Mouse (Mus musculus) midbrain, embryonic 16.5 days (tissue): ENCODE data around the gene Galntl6. TPM values are rescaled to one million over a fixed set of nuclear protein-coding genes. Genes with fewer than 3 reads are reported as not detected.

Source experiments
- ATAC-seq: fragments of 200-750 bp; cut with Nextera tagmentation; 2 replicates; pipeline ENCODE4 v1.8.0; 2017; ENCODE audit warnings: moderate TSS enrichment
- H3K27ac ChIP-seq: fragments of 300-500 bp; sonication (generic); 2 replicates; pipeline ENCODE4 v1.5.1; 2014; ENCODE audit warnings: mild to moderate bottlenecking, low read length, mixed read lengths
- H3K27me3 ChIP-seq: fragments of 300-500 bp; sonication (generic); 2 replicates; pipeline ENCODE4 v1.6.1; 2014; ENCODE audit warnings: low read depth, low read length, mixed read lengths; ENCODE audit not compliant: control insufficient read depth, insufficient read depth
- H3K36me3 ChIP-seq: fragments of 300-500 bp; sonication (generic); 2 replicates; pipeline ENCODE4 v1.6.1; 2014; ENCODE audit warnings: mild to moderate bottlenecking, low read length, moderate library complexity, mixed read lengths; ENCODE audit not compliant: control insufficient read depth, insufficient read depth
- H3K4me1 ChIP-seq: fragments of 300-500 bp; sonication (generic); 2 replicates; pipeline ENCODE4 v1.6.1; 2014; ENCODE audit warnings: mild to moderate bottlenecking, low read length, mixed read lengths; ENCODE audit not compliant: control insufficient read depth, insufficient read depth
- H3K4me2 ChIP-seq: fragments of 300-500 bp; sonication (generic); 2 replicates; pipeline ENCODE4 v1.6.1; 2014; ENCODE audit warnings: mild to moderate bottlenecking, low read length, mixed read lengths
- H3K4me3 ChIP-seq: fragments of 300-500 bp; sonication (generic); 2 replicates; pipeline ENCODE4 v1.5.1; 2014; ENCODE audit warnings: low read depth, mild to moderate bottlenecking, low read length, moderate library complexity, mixed read lengths
- H3K9ac ChIP-seq: fragments of 300-500 bp; sonication (generic); 2 replicates; pipeline ENCODE4 v1.6.1; 2014; ENCODE audit warnings: low read depth, low read length, mixed read lengths
- H3K9me3 ChIP-seq: fragments of 300-500 bp; sonication (generic); replicated peaks from 2 replicates; pipeline ENCODE4 v1.6.1; 2014; ENCODE audit warnings: mild to moderate bottlenecking, low read length, mixed read lengths; ENCODE audit not compliant: control insufficient read depth, poor library complexity, severe bottlenecking
- WGBS: fragments of 180-500 bp; shearing (Covaris S2); extraction: QIAGEN DNeasy Blood & Tissue Kit; methylation state at CpG from one replicate; pipeline ENCODE4 v1.1.7; 2014; 5-methylcytosine and 5-hydroxymethylcytosine counted together
- polyA plus RNA-seq: library from polyadenylated mRNA; unstranded; fragments of >200 nt; fragmentation: Nextera tagmentation; extraction: Ambion mirVana; gene quantifications from 2 replicates; pipeline ENCODE4 v1.2.1, GENCODE M21; 2015

Galntl6 gene
- polyA plus RNA-seq, 1 experiment from 2014 or later: 18.4 TPM

DNA sequence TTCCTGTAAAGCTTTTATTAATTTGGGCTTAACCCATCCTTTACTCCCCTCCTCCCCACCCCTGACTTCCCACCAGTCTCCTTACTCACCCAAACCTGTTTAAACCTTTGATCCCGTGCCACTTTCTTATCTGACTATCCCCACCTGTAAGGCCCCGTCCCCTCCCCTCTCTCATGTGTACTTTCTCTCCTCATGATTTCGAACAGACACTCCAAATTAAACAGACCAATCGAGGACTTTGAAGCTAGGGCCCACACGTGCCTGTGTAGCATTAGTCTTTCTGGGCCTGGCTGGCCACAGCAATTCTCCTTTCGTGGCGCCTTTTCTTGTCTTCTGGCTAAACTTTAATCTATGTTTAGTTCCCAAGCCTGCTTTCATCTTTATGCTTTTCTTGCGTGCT lies 1180.8 kb downstream of the Galntl6 start:
- 67% methylated on average over 8 of the region's 8 CpGs for WGBS
- no peaks in the 10 kb centered on the region for H3K27me3 ChIP-seq
- H3K36me3 ChIP-seq: no peaks in the 10 kb centered on the region
- H3K4me1 ChIP-seq: no peaks in the 10 kb centered on the region
- H3K27ac ChIP-seq: no peak overlapping the region
- no peak for ATAC-seq
- H3K9me3 ChIP-seq: no peaks in the 10 kb centered on the region
- no peak overlapping the region for H3K4me3 ChIP-seq
- H3K9ac ChIP-seq: no peak overlapping the region
- no peak overlapping the region for H3K4me2 ChIP-seq

DNA sequence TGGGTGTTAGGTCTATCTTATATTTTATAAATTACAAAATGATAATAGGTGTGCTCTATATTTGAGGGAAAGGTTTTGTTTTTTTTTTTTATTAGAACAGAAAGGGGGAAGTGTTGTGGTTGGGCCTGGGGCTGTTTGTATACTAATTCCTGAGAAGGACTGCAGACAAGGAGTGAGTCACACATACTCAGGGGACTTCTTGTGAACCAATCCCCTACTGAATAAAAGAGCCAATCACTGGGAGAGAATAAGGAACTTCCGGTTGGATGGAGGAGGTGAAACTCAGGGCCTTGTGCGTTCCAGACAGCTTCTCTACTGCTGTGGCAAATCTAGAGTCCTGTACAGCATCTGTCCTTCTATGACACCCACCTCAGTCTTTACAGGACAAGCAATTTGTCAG lies 1184.2 kb downstream of the Galntl6 start:
- Histone ChIP-seq H3K27me3 (no peaks in the 10 kb centered on the region), H3K27ac (no peak overlapping the region), H3K9me3 (no peaks in the 10 kb centered on the region), H3K4me1 (no peaks in the 10 kb centered on the region), H3K4me2 (no peak overlapping the region), H3K36me3 (no peaks in the 10 kb centered on the region), H3K9ac (no peak overlapping the region), H3K4me3 (no peak overlapping the region)
- no peak for ATAC-seq
- WGBS: 80% methylated on average over 2 of the region's 2 CpGs

DNA sequence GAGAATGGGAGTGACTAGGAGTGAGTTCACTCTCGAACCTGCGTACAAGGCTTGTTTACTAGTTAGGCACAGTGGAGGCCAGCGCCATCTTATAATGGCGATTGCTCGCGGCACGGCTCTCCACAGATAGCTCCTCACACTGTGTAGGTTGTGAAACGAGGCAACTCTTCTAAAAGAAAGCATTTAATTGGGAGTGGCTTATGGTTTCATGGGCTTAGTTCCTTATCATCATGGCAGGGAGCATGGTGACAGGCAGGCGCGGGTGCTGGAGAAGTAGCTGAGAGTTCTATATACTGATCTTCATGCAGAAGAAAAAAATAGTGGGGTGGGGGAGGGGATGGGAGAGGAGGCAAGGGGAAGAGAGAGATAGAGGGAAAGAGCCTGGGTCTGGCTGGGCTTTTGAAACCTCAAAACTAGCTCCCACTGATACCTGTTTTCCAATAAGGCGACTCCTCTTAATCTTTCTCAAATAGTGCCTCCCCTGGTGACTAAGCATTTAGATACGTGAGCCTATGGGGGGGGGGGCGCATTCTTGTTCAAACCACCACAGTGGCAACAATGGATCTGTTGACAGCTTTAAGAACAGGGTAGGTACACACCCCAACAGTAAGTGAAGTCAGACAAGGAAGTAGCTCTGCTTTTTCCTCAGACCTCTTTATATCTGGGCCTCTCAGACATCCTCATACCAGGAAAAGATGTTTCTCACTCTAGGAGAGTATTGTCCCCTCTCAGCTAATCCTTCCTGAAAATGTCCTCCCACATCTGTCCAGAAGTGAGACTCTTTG lies 1187.4 kb downstream of the Galntl6 start:
- no peaks in the 10 kb centered on the region for H3K4me1 ChIP-seq
- WGBS: 89% methylated on average over 13 of the region's 13 CpGs
- no peaks in the 10 kb centered on the region for H3K9me3 ChIP-seq
- H3K36me3 ChIP-seq: no peaks in the 10 kb centered on the region
- no peak overlapping the region for H3K27ac ChIP-seq
- no peak overlapping the region for H3K4me3 ChIP-seq
- no peak overlapping the region for H3K9ac ChIP-seq
- no peak for ATAC-seq
- H3K4me2 ChIP-seq: no peak overlapping the region
- no peaks in the 10 kb centered on the region for H3K27me3 ChIP-seq

Other genes with a start within 250 kb of the Galntl6 start
- gene BC030500, start 885 bp downstream of the Galntl6 start, polyA plus RNA-seq: 20.7 and 20.8 TPM in 2 replicates